Mouse (Mus musculus) ovary, postnatal 10 days (tissue): ENCODE results near the gene Gm20388.

ENCODE experiments used
- DNase-seq: peaks from one replicate; pipeline ENCODE4 v3.0.0; 2022; ENCODE audit warnings: low spot score

The Gm20388 gene

DNA sequence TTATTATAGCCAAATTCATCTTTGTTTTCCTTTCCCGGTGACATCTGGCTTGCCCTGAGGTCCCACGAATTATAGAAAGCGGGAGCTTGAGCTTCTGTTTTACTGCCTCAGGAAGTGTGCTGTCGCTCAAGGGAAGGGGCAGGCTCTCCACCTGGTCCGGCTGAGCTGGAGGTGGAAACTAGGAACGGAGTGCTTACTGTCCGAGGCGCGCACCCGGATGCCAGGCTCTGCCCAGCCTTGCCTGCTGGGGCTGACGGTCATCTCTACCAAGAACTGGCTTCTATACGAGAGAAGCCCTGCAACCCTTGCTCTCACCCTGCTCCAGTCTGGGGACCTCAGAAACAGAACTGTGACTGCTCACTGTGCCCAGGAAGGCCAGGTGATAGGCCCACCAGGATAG lies 2763.3 kb downstream of the Gm20388 start:
- no peak for DNase-seq

DNA sequence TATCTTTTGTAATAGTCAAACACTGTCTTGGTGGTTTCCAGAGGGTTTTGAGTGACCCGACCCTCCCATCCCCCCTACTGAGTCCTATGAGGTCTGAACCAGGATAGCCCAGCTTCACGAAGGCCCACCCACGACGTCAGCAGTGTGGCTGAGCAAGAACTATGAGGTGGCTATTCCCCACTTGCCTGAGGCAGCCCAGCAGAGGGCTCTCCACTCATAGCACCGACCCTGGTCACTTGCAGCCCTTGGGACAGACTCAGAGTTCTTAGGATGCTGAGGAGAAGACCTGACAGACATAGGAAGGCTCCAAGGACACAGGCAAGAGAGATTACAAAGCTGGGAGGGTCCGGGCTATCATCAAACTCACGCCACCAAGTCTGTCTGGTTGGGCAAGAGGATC lies 2764.4 kb downstream of the Gm20388 start:
- no peak for DNase-seq

DNA sequence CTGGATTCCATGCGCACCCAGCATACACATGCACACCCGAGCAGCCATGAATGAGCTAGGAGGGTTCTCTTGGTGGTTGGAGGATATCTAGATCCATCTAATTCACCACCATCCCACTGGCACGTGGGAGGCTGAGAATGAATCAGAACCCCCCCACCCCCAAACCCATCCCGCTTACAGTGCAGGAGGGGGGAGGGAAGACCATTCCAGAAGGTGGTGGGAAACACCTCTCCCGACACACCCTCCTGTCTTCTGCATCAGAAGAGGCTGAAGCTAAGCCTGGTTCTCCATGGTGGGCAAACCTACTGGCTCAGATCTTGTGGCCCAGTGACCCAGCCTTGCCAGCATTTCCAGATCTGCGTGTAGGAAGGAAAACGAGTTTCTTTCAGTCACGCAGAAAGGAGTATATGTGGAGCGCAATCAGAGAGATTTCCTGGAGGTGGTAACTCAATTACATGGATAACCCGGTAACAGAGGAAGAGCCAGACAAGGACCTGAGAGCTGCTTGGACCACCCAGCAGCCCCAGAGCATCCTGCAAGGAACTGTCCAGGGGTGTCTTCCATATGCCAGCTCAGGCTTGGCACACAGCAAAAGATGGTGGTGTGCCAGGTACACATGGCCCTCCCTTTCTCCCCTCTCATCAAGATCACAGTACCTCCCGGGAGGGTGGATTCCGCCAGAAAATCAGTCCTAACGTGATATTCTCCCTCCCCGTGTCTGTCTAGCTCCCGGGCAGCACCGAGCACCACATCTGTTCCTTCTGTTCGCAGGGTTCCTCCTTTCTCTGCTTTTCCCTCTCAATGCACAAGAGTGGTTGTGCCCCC lies 2765.2 kb downstream of the Gm20388 start:
- no peak for DNase-seq

DNA sequence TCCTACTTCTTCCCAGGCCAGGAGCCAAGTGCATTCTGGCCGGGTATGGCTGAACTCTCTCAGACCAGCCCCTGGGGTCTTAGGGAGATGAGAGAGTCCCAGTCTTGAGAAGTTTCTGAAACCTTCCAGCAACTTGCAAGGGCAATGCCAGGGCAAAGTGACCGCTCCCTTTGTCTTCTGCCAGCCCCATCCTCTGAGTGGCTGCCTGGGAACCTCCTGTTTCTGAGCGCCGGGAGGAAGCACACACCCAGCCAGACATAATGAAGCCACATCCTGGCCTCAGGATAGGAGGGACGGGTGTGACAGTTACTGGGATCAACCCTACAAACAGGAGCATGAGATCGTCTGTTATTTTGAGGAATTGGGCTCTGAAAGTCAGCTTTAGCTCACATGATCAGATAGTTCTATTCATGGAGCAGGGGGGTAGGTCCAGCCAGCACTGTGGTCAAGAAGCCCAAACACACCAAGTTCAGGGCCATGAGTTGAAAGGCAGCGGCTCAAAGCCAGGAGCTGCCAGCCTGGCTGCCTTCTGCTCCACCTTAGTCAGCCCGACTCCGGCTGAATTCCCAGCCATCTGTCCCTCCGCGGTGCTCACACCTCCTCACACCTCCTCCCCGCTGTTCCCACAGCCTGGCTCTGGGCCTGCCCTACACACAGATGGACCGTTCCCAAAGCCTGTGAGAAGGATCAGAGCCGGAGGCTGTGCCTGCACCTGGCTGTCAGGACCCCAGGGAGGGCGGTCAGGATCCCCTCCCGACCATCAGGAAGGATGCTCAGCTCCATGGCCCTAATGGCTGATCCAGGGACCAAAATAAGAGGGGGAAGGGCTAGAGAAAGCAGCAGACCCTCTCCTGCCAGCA lies 2766.2 kb downstream of the Gm20388 start:
- no peak for DNase-seq

DNA sequence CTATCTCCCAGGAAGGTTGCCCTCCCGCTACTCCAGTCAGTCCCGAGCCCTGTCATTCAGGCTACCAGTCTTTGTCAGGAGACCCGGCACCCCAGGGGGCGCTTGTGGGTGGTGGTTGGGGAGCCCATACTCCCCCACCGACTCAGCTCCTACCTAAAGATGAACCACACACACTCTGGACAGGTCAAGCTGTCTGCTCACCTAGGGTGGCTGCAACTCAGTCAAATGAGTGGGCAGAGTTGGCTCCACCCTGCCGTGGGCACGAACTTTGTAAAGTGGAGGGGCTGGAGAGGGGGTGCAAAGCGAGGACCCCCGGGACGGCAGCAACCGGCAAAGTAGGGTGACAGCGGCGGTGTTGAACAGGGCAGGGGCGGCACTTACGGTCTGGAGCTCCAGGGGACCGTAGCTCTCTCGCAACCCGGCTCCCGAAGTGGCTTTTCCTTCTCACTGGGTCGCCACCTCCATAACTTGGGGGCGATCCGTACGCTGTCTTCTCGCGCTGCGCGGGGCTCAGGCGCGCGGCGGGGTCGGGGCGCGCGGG lies 2766.9 kb downstream of the Gm20388 start:
- no peak for DNase-seq

DNA sequence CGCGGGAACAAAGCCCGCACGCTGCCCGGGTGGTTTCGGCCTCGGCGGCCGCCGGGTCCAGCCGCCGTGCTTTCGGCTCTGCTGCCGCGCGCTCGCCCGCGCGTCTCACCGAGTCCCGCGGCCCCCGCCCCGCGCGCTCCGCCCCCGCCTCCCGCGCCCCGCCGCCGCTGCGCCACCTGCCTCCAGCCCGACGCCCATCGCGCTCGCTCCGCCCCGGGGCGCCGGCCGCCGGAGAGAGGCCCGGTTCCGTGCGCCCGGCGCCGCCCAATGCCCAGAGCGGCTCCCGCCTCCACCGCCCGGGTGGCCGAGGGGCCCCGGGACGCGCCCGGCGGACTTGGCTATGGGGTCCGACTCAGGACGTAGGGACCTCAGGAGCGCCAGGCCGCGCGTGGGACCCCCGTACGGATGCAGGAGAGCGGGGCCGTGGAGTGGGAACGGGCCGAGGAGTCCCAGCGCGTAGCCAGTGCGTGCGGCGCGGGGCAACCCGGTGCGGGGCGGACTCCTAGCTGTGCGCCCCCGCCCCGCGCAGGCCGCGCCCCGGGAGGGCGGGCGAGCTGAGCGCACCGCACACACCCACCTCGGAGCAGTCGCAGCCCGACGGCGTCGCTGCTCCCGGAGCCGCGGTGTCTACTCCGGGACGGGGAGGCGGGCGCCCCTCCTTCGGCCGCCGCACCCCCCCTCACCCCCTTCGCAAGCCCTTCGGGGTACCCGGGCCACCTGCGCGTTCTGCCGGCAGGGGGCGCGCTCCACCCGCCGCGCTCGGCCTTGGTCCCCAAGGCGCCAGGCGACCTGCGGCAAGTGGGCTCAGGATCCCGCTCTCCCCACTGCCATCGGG lies 2767.6 kb downstream of the Gm20388 start:
- peak; percentile 54 for DNase-seq

DNA sequence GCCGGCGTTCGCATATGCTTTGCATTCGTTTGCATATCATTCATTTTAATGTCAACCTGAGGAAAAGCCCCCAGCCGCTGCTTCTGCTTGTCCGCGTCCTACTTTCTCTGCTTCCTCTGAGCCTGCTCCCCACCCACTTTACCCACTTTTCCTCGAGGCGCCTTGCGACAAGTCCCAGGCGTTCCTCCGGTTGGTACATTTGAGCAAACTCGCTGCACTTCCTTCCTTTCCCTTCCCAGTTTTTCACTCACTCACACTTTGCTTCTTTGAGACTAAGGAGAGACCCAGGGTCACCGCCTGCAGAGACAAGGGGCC lies 2768.2 kb downstream of the Gm20388 start:
- DNase-seq = no peak

DNA sequence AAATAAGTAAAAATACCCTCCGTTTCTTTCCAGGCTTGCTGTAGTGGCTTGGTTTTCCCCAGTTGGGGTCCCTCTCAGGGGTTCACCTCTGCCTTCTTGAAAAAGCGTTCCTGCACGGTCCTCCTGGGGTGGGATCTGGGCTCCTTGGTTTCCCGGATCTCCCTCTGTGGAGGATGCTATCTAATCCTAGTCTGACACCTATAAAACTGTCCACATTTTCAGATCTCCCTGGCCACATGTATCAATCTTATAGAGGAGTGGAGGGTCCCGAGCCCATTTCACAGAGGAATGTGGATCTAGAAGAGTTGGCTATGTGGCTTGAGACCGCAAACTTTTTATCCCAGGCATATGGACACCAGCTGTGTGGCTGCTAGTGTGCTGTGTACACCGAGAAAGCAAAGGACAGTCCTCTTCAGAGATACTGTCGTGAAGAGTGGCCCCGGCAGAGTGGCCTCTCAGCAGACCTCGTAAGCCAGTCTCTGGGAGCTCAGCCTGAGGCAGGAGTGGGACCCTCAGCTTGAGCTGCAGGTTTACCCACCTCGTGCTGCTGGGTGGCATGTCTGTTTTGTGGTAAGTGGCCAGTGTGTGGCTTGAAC lies 2768.8 kb downstream of the Gm20388 start:
- DNase-seq = no peak

DNA sequence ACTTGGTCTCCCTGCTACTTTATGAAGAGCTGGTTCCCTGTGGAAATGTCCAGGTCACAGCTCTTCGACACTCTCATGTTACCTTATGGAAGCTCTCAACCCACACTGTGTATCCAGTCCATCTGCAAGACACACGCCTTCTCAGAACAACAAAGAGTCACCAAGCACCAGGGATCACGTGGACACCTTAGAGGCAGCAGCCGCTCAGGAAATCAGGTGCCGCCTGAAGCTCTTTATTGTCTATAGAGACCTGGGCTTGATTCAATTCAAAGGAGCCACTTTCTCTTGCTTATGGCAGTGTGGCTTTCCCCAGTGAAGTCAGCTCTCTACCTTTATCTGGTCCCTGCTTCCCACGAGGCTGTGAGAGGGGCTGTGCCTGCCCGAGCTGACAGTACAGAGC lies 2769.5 kb downstream of the Gm20388 start:
- no peak for DNase-seq

DNA sequence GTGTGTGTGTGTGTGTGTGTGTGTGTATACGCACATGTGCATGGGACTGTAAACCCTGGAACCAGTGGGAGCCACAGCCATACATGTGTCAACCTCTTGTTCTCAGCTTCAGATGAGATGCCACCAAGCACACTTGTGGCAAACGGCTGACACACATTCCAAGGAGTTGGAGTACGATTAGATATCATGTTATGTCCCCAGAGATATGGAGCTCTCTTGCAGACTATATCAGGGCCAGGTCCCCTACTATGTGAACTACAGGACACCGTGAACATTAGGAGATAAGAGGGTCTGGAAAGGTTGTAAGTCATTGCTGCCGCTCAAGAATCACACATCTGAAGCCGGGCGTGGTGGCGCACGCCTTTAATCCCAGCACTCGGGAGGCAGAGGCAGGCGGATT lies 2772.2 kb downstream of the Gm20388 start:
- DNase-seq = no peak

DNA sequence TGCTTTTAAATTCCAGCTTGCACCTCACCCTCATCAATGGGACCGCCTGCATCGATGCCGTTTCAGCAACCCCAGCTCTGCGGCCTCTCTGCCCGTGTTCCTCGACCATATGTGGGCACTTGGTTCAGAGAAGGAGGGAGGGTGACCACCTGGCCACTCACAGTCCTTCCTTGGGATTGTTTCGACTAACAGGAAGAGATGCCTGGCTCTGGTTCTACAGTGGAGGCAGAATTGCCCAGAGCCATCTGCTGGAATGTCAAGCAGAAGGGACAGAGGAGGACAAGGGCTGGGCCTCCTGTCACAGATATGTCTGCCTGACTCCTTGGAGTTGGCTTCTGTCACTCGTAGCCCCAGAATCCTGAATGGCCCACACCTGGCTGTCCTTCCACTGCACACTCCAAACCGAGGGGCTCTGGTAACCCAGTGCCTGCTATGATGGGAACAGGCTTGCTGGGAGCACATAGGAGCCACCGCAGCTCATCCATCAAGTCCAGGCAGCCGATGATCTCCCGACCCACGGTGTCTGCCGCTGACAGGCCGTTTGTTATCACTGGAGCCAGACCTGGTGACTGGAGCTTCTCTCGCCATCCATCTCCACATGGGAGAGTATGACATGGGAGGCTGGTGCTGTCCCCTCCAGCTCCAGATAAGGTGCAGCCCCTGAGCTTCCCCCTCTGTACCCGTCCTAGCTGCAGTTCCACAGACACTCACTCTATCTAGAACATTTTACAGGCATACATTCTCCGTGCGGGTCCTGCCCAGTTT lies 2774.6 kb downstream of the Gm20388 start:
- DNase-seq = no peak

DNA sequence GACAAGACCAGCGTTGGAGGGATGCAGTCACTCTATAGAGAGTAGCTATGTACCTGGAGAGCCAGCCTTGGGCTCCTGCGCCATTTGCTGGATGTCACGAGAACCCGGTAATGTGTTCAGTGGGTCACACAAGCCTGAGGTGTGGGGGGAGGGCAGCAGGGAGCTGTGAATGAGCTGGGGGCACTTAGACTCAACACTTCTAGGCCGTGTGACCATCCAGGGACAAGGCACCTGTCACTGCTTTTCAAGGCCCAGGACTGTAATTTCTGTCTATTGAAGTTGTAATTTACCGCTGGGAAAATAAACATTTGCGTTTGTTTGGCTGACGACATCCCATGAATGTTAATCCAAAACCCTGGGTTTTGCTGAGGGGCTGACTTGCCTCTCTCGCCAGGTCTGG lies 2776.2 kb downstream of the Gm20388 start:
- no peak for DNase-seq

DNA sequence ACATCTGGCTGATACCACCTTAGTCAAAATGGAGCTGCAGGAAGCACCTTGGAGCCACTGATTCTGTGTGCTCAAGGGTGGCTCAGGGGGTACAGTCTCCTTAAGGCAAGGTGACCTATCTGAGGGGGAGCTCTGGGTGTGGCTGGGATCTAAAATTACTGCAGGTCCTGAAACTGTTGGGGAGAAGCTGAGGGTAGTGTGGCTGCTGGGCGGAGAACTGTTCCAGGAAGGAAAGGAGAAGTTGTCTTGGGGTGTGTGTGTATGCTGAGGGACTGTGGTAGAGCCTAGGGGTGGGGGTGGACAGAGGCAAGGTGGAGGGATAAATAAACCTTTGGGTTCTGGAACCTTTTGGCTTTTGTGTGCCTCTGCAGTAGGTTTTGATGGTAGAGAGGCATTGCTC lies 2778.7 kb downstream of the Gm20388 start:
- DNase-seq = no peak

DNA sequence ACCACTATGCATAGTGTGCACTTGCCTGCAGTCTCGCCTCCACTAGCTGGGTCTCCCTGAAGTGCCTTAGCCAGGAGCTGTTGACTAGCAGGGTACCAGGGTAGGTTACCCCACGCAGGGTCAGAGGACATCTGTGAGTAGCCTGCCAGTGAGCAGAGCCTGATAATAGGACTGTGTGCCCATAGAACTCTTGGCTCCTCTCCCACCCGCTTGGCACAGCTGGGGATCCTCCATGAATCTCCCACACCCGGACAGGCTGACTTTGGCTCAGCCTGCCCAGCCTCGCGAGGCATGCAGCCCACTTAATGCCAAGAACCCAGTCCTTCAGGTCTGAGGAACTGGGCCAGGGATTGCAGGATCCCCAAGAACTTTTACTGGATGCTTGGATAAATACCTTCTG lies 2780.4 kb downstream of the Gm20388 start:
- DNase-seq = no peak

DNA sequence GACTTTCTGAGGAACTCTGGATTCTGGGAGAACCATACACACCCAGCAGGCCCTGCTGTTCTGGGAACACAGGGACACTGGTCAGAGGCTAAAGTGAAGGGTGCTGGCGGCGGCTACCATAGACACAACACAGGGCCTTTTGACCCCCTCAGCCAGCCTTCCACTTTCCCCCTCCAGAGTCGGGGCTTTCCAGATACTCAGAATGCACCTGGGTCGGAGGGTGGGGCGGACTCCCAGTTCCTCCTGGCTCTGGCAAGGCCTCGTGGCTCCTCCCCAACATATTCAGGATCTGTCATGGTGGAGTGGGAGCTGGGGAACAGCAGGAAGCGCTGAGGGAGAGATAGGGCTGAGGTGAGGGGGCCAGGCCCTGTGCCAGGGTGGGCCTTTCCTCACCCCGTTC lies 2781.5 kb downstream of the Gm20388 start:
- no peak for DNase-seq

DNA sequence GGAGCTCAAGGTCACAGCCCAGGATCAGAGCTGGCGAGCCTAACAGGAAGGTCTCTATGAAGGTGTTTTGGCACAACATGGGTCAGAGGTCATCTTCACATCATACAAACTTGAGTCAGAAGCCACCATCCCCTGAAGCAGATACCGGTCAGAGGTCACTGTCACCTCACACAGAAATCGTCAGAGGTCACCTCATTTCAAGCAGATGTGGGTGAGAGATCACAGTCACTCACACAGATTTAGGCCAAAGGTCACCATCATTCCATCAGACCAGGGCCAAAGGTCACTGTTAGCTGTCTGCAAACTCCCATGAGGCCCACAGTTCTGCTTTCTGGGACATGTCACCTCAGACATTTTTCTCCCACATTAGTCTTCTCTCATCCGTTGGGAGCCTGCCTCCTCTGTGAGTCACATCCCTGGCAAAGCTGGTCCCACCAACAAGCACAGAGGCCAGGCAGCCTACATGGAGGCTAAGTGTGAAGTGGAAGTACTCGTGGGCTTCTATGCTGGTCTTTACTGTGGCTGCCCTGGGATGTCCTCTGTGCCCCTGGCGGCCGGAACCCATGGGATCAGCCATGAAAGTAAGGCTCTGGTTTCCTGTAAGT lies 2784.9 kb downstream of the Gm20388 start:
- DNase-seq = no peak

DNA sequence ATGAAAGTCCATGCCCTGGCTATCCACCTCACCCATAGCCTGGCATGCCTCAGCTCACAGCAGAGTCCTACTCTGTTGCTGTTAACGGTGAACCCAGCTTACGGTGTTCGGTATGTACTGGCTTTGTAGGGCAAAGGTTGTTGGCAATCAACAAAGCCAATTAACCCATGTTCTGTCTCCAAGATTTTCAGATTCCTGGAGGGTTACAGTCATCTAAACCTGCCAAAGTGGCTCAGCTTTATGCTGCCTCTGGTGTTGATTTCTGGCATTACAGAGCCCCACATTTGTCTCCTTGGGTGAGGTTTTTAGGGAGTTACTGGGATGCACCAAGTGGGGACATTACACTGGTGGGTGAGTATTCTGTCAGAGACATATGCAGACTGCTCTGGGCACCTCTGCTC lies 2786.5 kb downstream of the Gm20388 start:
- DNase-seq = no peak

DNA sequence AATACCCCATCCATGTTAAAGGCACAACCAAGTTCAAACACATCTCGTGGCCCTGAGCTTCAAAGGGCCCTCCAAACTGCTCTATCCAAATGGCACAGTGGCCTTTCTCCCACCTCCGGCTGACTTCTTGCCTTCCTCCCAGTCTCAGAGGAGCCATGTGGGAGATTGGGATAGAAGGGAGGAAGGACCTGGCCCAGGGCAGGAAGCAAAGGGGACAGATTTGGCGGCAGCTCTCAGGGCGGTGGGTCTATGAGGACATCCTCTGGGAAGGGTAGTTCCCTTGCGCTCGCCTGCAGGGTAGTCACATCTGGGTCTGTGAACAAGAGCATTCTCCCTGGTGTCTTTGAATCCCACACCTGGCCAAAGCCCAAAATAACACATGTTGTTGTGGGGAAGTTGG lies 2786.9 kb downstream of the Gm20388 start:
- no peak for DNase-seq

DNA sequence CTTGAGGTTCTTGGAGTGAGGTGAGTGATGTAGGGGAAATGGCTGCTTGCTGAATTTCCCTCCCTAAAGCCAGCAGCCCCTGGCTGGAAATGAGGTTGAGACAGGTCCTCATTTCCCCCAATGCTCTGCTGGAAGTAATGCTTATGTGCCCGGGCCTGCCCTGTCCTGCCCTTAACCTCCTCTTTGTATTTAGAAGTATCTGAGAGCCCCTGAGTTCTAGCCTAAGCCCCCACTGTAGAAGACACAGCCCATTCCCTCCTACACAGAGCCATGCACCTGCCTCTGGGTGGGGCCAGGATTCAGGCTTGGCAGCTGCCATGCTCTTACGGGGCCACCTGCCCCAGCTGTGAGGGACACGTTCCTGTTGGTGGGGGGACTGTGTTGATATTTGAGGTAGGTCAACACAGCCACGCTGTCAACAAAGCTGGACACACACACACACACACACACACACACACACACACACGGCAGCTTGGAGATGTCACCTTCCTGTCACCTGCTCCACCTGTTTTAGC lies 2787.7 kb downstream of the Gm20388 start:
- DNase-seq = no peak

DNA sequence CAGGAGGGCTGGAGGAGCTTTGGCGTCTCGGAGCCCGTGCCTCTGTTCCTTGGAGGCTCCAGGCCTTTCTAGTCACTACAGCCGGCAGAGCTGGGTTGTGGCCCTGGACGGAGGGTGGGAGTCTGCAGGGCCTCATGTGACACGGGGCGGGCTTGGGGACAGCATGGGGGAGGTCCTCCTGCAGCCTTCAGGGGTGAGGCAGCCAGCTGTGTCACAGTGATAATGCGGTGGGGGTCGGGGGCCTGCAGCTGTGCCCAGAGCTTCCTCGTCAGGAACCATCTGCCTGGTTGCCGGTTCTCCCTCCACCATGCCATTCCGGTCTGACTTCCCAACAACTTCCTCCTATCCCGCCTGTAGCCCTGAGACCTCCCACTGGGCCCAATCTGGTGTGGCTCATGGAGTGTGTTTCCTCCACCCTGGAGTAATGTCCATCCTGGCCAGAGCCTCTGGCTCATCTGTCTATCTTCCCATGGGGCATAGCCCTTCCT lies 2788.4 kb downstream of the Gm20388 start, which contains the start of gene Cbfa2t3:
Cbfa2t3 (minus strand) TSS at position 105 of the 488 bp plus-strand sequence.
- DNase-seq = no peak
